Mouse (Mus musculus) ES-Bruce4 (cell line): ENCODE measurements at regions not wholly inside any gene's neighbourhood (a gene's known extent, or its start where the extent isn't known, plus 50 kb on each side); places are given as distances from the start of the nearest gene placed in this dataset.

Experiments used
- CTCF ChIP-seq: IDR thresholded peaks from one replicate; pipeline ENCODE4 v1.8.1; 2011; ENCODE audit warnings: low read depth, low read length
- POLR2A ChIP-seq: IDR thresholded peaks from one replicate; pipeline ENCODE4 v1.8.1; 2011; ENCODE audit warnings: low read length; ENCODE audit not compliant: insufficient read depth

DNA sequence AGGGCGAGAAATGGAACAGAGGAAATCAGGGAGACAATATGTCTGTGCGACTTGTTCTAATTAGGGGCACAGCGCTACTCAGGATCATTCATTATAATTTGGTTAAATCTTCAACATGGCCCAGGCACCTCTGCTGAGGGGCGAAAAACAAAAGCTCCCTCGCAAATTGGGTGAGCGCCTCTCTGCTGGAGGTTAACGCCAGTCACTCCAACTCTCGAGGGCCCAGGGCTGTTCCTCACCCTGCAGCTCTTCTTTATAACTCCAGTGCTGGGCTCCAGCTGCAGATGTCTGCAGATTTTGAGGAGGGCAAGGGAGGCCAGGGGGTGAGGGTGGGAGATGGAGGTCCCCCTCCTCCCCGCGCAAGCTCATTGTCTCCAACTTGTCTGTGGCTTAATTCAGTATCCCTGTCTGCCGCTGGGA, 92.6 kb downstream of the Nog start:
- TF ChIP-seq POLR2A (no peak), CTCF (no peak)
